Mouse (Mus musculus): ENCODE results near the gene Mgll.

GRCm38 (mm10) chr6:88752711-88753219 is 28.6 kb downstream of the Mgll start:
- TF ChIP-seq POLR2A (IDR thresholded peaks at IDR 0.05; ENCODE audit: borderline replicate concordance, extremely low read depth, low read depth, low read length) (no peak), CTCF (IDR thresholded peaks at IDR 0.05; ENCODE audit: insufficient read depth, low read length) (0 out of 2 replicates have a peak, but pooled peaks have one; percentile 6)

All from lung, adult 2 months (tissue).